Mouse (Mus musculus) ZHBTc4 (cell line): ENCODE results near the gene Tbc1d30.
A peak's percentile ranks its signal among the peaks of the same experiment; 100 is the strongest.

ENCODE experiments used
- DNase-seq: peaks from one replicate; pipeline ENCODE4 v3.0.0-alpha.2; 2011; ENCODE audit warnings: low read depth, low spot score

Tbc1d30 gene

DNA sequence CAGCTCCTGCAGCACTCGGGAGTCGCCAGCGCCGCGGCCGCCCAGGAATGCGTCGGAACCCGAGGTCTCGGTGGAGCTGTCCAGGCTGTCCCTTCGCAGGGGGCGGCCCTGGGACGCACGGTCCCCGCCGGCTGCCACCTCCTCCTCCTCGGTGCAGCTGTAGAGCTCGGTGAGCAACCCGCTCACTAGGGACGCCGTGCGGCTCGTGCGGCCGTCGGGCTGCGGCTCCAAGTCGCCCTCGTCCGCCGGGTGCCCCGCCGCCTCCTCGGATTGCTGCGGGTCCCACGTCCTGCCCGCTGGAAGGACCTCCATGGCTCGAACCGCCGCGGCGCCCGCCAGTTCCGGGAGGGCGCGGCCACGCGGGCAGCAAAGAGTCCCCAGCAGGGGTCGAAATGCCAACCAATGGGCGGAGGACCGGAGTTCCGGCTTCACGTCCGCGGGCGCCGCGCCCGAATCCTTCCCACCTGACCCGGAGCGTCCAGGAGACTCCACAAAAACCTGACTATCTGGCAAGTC lies at the start of gene Tbc1d30:
Tbc1d30 (minus strand) TSS at position 213 of the 516 bp plus-strand sequence.
- peak; percentile 65 for DNase-seq

GRCm38 (mm10) chr10:121398599-121398998 lies 47.5 kb upstream of the Tbc1d30 start:
- DNase-seq, result no peak

DNA sequence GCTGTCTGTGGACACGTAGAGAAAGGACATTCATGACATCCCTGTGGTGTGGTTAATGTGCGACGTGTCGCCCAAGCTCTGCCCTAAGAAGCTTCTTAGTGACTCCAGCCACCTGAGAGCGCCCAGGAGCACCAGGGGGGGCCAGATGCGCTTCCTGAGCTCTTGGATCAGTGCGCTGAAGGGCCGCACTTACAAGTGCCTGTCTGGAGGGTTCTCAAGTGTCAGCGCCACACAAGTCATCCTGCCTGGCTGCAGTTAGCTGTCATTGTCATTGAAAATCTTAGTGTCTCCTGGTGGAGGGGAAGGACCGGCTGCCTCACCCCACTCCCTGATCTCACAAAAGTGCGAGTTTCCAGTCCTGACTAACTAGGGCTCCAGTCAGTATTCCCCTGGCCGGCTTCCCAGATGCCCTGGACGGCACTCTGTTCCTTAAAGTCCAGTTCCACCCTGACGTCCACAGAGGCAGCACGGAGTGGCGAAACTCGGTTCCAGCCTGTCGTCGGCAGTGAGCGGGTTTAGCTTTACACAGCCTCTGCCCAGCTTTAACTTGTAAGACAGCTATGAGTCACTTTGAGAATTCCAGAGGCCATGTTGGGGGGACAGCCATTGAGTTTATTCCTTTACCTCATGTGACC lies 44.6 kb upstream of the Tbc1d30 start:
- DNase-seq, result peak; percentile 78

DNA sequence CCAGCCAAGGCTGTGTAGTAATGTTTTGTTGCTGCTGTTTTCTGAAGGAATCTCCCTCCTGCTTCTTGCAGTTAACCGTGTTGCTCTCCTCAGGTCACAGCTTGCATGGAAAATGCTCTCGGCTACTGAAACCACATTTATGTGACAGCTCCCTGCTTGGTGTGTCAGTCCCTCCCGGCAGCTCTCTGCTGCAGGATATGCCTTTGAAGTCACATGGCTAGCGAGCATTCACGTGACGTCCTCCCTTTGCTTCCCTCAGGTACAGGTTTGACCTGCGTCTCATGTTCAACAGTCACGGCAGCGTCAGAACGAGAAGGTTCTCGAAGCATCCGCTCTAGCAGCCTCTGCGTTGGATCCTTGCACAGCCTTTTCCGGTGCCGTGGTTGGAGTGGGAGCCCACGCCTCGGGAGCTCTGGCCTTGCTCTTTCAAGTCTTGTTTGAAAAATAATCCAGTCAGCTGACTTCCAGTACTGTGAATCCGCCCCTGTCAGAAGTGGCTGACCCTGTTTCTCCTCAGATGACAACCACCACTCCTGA lies 43.8 kb upstream of the Tbc1d30 start:
- DNase-seq, result peak; percentile 35

DNA sequence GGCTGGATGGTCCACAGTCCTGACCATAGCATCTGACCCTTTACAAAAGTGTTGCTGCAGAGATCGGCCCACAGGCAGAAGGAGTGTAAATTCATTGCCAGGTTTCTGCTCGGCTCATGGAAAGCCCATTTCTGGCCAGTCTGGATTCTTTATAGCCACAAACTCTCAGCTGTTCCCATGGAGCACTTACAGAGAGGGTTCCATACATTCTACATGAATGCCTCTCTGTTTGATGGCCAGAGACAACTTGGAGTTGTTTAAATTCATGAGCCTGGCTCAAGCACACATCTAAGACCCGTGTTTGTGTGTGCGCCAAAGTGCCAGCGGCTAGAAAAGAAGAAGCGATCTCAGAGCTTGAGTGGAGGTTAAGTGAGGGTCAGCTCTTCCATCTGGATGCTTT lies 43.2 kb upstream of the Tbc1d30 start:
- no peak for DNase-seq

DNA sequence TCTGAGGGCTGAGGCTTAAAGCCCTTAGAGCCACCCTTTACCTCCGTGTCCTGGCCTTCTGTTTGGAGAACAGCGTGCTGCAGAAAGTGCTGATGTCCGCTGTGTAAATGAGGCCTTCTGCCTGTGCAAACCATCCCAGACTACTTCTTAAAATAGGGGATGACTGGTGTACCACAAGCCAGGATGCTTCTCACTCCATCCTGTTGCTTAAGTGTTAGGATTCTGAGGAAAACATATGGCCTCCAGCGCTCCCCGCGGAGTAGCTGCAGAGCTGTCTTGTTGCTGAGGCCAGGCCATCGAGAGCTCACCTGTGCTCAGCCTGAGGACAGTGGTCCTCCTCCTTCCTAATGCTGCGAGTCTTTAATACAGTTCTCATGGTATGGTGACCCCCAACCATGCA lies 40.8 kb upstream of the Tbc1d30 start:
- no peak for DNase-seq

- no peak for DNase-seq
Observed at GRCm38 (mm10) chr10:121390602-121391001, 39.5 kb upstream of the Tbc1d30 start.

DNA sequence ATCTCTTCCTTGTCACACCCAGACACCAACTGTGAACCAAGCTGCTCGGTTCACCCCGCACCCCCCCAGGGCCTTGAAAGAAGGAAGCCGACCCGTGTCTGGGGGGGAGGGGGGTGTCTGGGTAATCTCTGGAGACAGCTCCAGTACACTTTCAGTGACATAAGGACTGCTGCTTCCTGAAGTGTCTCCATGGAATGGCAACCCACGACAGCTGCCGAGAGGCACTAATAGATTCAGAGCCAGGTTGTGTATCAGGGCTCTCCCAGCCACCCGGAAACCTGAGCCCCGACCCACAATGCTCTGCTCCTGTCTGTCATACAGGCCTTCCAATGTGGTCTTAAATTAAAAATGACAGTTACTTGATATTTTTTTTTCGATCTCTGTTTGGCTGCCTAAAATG lies 35.3 kb upstream of the Tbc1d30 start:
- no peak for DNase-seq

DNA sequence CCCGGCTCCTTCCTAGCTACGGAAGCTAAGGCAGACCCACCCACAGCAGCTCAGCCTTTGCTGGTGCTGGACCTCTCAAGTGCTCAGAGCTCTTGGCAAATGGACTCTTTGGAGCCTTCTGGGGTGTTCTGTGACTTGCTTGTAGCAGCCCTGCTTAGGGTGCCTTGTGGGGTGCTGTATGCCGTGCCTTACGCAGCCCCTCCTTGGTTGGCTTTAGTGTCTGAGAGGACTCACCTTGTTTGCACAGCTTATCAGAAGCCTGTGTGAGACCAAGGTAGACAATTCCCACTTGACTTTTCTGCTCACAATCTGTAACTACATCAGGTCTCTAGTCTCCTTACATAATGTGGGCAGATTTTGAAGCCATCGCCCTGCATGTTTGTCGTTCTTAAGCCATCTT lies 34.6 kb upstream of the Tbc1d30 start:
- DNase-seq, result no peak

GRCm38 (mm10) chr10:121384710-121385109 lies 33.6 kb upstream of the Tbc1d30 start:
- DNase-seq, result no peak

DNA sequence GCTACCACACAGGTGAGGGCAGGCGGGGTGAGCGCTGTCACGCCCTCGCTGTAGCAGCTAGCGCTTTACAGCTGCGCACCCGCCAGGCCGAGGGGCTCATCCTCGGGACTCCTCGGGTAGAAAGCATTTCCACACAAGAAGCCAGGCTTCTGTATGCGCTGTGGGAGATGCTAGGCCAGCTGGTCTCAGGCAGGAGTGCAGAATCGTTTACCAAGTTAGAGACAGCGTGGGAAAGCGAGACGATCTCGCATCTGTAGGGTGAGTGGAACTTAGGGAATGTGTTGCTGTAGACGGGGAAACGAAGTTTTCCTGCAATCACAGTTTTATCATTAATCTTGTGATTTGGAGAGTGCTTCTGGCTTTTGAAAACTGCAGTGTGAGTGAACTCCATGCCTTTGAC lies 30.2 kb upstream of the Tbc1d30 start:
- DNase-seq, result no peak

DNA sequence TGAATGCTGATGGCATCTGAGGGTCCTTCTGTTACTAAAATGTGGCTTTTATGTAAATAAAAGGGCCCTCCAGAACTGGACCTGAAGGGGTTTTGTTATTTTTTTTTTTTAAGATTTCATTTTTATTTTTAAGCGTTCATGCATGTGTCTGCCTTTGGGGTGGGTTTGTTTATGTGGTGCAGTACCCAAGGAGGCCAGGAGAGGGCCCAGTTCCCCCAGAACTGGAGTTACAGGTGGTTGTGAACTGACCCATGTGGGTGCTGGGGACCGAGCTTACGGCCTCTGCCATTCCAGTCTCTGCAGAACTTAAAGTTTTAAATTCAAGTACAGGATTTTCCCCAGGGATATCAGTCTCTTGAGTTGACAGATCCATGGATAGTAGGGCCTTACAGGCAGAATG lies 28.3 kb upstream of the Tbc1d30 start:
- DNase-seq, result peak; percentile 35

DNA sequence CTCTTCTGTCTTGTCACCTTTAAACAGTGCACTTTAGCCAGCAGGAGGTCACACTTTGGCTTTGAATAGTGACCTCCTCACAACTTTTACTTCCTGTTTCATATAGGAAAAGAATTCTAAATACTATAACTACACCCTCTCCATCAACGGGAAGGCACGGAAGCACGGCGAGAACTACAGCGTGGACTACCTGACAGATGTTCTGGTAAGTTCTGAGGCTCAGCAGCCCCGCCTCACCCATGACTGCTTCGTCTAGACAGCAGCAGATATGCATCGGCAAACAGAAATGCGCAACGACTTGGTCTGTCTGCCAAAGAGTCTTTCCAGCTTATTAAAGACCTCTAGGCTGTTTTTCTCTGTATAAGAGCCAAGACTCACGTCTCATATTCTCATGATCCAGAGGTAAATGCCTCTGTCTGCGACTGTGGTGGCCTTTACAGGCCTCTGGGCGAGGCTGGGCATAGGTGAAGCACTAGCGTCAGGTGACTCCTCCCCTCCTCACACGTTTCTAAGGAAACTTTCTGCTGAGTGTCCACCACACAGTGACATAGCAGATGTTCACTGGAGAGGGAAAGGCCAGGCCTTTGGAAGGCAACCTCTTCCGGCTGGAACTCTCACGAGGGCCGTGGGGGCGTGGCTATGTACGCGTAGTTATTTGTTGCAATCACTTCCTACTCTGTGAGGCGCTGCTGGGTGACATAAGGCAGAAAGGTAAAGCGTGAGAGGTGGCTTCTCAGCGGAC lies 25.6 kb upstream of the Tbc1d30 start:
- DNase-seq, result peak; percentile 66

DNA sequence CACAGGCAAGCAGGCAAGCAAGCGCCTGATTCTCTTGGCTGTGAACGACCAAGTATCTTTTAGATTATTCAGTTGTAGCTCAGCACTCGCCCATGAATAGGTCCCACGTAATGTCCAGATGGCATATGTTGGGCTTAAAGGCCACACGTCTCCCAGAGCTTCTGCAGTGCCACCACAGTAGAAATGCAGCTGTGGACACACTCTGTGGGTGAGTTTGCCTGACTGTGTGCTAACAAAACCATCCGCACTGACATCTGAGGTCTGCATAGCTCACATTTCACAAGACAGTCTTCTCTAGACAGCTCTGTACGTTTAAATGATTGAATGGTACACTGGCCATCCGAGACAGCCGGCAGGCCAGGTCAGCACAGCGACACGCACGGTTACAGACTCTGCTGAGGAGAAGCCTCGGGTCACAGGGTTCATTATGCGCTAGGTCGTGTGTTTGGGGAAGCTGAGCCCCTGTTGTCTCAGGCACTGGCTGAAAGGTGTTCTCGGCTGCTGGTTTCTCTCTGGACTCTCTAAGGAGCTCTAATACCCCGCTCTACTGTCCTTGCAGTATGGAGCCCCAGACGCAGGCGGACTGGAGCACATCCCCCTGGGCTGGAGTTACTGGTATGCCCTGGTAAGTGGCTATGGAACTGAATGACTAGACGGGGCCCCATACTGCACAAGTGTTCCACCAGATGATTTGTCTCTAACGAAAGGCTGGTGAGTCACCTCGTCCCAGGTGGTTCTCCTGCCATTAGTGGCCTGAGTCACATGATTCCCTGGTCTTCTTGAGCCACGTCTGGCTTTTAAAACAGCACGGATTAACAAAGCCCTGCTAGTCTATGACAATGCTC lies 24.8 kb upstream of the Tbc1d30 start:
- DNase-seq, result peak; percentile 22

- DNase-seq, result no peak
Observed at GRCm38 (mm10) chr10:121374693-121375620, 23.9 kb upstream of the Tbc1d30 start.

- no peak for DNase-seq
Observed at GRCm38 (mm10) chr10:121374013-121374412, 22.9 kb upstream of the Tbc1d30 start.

DNA sequence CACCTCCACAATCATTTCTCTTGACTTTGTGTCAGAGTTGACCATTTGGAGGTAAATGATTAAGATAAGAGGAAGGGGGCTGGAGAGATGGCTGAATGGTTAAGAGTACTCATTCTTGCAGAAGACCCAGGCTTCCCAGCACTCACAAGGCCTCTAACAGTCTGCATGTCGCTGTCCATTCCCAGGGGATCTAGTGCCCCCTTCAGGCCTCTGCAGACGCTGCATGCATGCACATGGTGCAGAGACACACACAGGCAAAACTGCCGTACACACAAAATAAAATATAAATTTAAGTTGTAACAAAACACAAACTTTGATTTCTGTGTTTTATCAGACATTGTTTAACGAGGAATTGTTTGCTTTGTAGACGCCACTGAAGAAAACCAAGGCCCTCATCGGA lies 19.7 kb upstream of the Tbc1d30 start:
- DNase-seq, result peak; percentile 74

GRCm38 (mm10) chr10:121368783-121369465 lies 17.8 kb upstream of the Tbc1d30 start:
- no peak for DNase-seq

DNA sequence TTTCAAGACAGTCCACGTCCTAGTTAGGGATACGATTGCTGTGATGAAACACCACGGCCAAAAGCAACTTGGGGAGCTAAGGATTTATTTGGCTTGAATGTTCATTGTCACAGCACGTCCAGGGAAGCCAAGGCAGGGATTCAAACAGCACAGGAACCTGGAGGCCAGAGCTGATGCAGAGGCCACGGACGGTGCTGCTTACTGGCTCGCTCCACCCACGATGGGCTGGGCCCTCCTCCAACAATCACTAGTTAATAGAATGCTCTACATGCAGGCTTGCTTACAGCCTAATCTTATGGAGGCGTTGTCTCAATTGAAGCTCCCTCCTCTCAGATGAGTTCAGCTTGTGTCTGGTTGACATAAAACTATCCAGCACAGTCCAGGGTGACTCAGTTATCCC lies 16.7 kb upstream of the Tbc1d30 start:
- no peak for DNase-seq

DNA sequence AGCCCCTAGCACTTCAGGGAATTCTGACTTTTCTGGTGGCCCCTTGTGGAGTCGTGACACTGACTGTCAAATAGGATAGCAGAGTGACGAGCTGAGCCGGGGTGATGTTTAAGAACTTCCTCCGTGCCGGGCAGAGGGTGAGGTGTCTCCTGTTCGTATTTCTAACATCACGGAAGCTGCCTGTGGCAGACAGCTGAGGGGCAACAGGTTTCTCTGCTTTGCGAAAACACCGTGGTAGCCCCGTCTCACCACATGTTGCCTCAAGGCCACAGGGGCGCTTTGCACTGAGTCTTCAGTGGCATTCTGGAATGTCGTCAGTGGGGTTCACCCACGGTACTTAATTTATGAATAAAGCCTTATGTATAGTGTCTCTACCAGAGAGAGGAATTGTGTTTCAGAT lies 16.2 kb upstream of the Tbc1d30 start:
- DNase-seq, result no peak
